Mouse (Mus musculus): ENCODE results near the gene Dpagt1. TPM values are rescaled to one million over a fixed set of nuclear protein-coding genes. Genes with fewer than 3 reads are reported as not detected.

Dpagt1 gene
- total and polyA plus RNA-seq, 3 experiments = 14.9 to 43.5 TPM; not detected in 1

DNA sequence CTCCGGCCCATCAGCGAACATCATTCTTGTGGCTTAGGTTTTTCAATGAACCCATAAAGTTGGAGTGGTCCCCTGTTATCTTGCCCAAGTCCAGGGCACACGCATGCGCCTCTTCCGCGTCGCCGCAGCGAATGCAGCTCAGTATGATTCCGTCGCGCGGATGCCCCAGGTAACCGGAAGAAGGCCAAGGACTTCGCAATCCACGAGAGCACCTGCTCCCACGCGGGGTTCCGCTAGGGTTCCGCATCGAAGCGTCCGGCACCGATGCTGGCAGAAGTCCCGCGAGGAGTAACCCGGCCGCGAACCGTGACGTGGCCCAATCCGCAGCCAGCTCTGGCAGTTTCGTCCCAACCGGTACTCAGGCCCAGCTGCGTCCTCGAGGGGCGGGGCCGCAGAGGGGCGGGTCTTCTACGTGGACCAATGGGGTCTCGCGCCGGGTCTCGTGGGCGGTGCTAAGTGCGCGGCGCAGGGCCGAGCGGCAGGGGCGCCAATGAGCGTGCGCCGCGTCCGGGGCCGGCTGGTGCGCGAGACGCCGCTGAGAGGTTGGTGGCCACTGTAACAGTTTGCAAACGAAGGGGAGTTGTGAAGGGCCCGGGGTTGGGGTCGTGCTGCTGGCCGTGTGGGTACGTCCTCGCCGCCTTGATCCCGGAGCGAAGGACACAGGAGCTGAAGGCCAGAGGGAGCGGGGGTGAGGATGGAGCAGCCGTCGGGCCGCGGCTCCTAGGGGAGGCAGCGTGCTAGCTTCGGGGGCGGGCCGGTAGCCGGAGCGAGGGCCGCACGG lies 53.4 kb downstream of the Dpagt1 start, which contains the start of gene Hyou1 (continued):
- TF ChIP-seq CTCF (IDR thresholded peaks at IDR 0.05 in 2 of 3, conservative IDR thresholded peaks at IDR 0.05 in 1 of 3; ENCODE audit: control insufficient read depth in 1 of 3, insufficient read depth in 1 of 3, low read depth in 2 of 3, low read length in 3 of 3, poor library complexity in 1 of 3, severe bottlenecking in 1 of 3) = 0 out of 6 replicates have a peak, but pooled peaks of 1 of the 3 experiments have one; percentile 10
- no peak for TF ChIP-seq UBTF (IDR thresholded peaks at IDR 0.05; ENCODE audit: borderline replicate concordance, insufficient read depth, low read depth, low read length)
- peak; percentile 22; the same call in 1 of the 2 replicates for TF ChIP-seq ETS1 (IDR thresholded peaks at IDR 0.05; ENCODE audit: low read depth, low read length)
- peak; percentile 35; the same call in 1 of the 2 replicates for TF ChIP-seq TCF12 (IDR thresholded peaks at IDR 0.05; ENCODE audit: low read depth, low read length)
- no peak for TF ChIP-seq GABPA (IDR thresholded peaks at IDR 0.05; ENCODE audit: low read depth, low read length)
- peak; percentile 67 to 94 for TF ChIP-seq POLR2A (IDR thresholded peaks at IDR 0.05; ENCODE audit: control insufficient read depth in 1 of 2, insufficient read depth in 1 of 2, low read depth in 1 of 2, low read length in 2 of 2, poor library complexity in 1 of 2)
- TF ChIP-seq ZKSCAN1 (IDR thresholded peaks at IDR 0.05; ENCODE audit: low read depth, low read length) = no peak
- TF ChIP-seq MYC (IDR thresholded peaks at IDR 0.05; ENCODE audit: low read depth, low read length) = peak; percentile 89
- TF ChIP-seq MAX (IDR thresholded peaks at IDR 0.05; ENCODE audit: low read length) = peak; percentile 94

DNA sequence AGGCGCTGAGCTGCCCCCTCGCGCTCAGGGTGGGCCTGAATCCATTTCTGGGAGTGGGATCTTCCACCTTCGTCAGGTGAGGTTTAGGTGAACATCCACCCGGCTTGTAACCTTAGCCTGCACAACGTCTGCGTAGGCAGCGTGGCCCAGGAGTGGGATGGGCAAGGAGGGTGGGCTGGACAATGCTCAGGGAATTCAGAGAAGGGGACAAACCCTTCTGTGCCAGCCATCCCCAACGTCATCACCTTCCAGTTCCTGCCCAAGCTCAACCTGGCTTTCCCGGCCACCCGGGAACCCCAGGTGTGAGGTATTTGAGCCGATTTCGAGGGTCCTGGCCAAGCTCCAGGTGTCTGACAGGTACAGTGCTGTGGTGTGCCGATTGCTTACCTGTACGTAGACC lies 54.0 kb downstream of the Dpagt1 start:
- Histone ChIP-seq H3K36me3 (ENCODE audit: control insufficient read depth in 1 of 2, insufficient read depth in 2 of 2, low read length in 2 of 2) (peaks cover 9 to 10% of the 10 kb centered on the region in 2 experiments), H3K4me3 (ENCODE audit: control insufficient read depth in 1 of 2, insufficient read depth in 1 of 2, low read depth in 2 of 2, low read length in 2 of 2) (peak overlapping the region; percentile 81 to 96), H3K4me1 (ENCODE audit: control insufficient read depth in 1 of 2, insufficient read depth in 2 of 2, low read length in 2 of 2) (peaks cover 0 to 9% of the 10 kb centered on the region in 2 experiments; a peak in 3 of 4 replicates), H3K79me2 (ENCODE audit: control insufficient read depth, insufficient read depth, low read length, poor library complexity) (peaks cover 26% of the 10 kb centered on the region), H3K27me3 (ENCODE audit: control insufficient read depth in 1 of 2, insufficient read depth in 2 of 2, low read length in 2 of 2) (no peaks in the 10 kb centered on the region), H3K9me3 (replicated peaks; ENCODE audit: insufficient read depth, low read length) (no peaks in the 10 kb centered on the region), H3K9ac (ENCODE audit: control insufficient read depth, low read depth, low read length, poor library complexity, severe bottlenecking) (peak overlapping the region; percentile 94), H3K27ac (ENCODE audit: control insufficient read depth, low read depth, low read length) (peak overlapping the region; percentile 58)
- TF ChIP-seq SIN3A (IDR thresholded peaks at IDR 0.05; ENCODE audit: low read length) (peak; percentile 8; the same call in 1 of the 2 replicates), CTCF (IDR thresholded peaks at IDR 0.05 in 2 of 3, conservative IDR thresholded peaks at IDR 0.05 in 1 of 3; ENCODE audit: control insufficient read depth in 1 of 3, insufficient read depth in 1 of 3, low read depth in 2 of 3, low read length in 3 of 3, poor library complexity in 1 of 3, severe bottlenecking in 1 of 3) (no peak)
- DNase-seq (ENCODE audit: low read depth, low spot score) = no peak

Other genes starting within 250 kb of the Dpagt1 start
- gene Mfrp, start 224.3 kb upstream of the Dpagt1 start, total RNA-seq (2012; rRNA removed) = not detected in 2 replicates
- under 1 TPM in 1 of 2 experiments, not detected in 1; 0.10 TPM for gene Mfrp, start 224.3 kb upstream of the Dpagt1 start, polyA plus RNA-seq (2012; ENCODE audit: insufficient read depth in 1 of 2, insufficient read length in 2 of 2, low read depth in 1 of 2, low replicate concordance in 2 of 2, missing spikeins in 1 of 2)
- 0.19 TPM in 1 of 2 replicates, not detected in the other for gene C1qtnf5, start 218.8 kb upstream of the Dpagt1 start, total RNA-seq (2012; rRNA removed)
- under 1 TPM in 1 of 2 experiments, not detected in 1; 0.13 TPM for gene C1qtnf5, start 218.8 kb upstream of the Dpagt1 start, polyA plus RNA-seq (2012; ENCODE audit: insufficient read depth in 1 of 2, insufficient read length in 2 of 2, low read depth in 1 of 2, low replicate concordance in 2 of 2, missing spikeins in 1 of 2)
- gene Gm49380, start 212.5 kb upstream of the Dpagt1 start, total RNA-seq (2012; rRNA removed) = not detected in 2 replicates
- under 1 TPM in 1 of 2 experiments, not detected in 1; 0.24 TPM for gene Gm49380, start 212.5 kb upstream of the Dpagt1 start, polyA plus RNA-seq (2012; ENCODE audit: insufficient read depth in 1 of 2, insufficient read length in 2 of 2, low read depth in 1 of 2, low replicate concordance in 2 of 2, missing spikeins in 1 of 2)
- gene Rnf26, start 212.5 kb upstream of the Dpagt1 start, total RNA-seq (2012; rRNA removed) = 13.3 and 14.0 TPM in 2 replicates
- gene Rnf26, start 212.5 kb upstream of the Dpagt1 start, polyA plus RNA-seq (2012; ENCODE audit: insufficient read depth in 1 of 2, insufficient read length in 2 of 2, low read depth in 1 of 2, low replicate concordance in 2 of 2, missing spikeins in 1 of 2) = 10 to 100 TPM in 1 of 2 experiments, not detected in 1; 55.1 TPM
- 0.10 and 0.15 TPM in 2 replicates for gene Mcam, start 191.6 kb upstream of the Dpagt1 start, total RNA-seq (2012; rRNA removed)
- gene Mcam, start 191.6 kb upstream of the Dpagt1 start, polyA plus RNA-seq (2012; ENCODE audit: insufficient read depth in 1 of 2, insufficient read length in 2 of 2, low read depth in 1 of 2, low replicate concordance in 2 of 2, missing spikeins in 1 of 2) = under 1 TPM in 1 of 2 experiments, not detected in 1; 0.88 TPM
- 9.1 and 14.9 TPM in 2 replicates for gene Cbl, start 92.0 kb upstream of the Dpagt1 start, total RNA-seq (2012; rRNA removed)
- 10 to 100 TPM; 36.8 to 41.1 TPM for gene Cbl, start 92.0 kb upstream of the Dpagt1 start, polyA plus RNA-seq (2012; ENCODE audit: insufficient read depth in 1 of 2, insufficient read length in 2 of 2, low read depth in 1 of 2, low replicate concordance in 2 of 2, missing spikeins in 1 of 2)
- not detected in 2 replicates for gene Ccdc153, start 85.3 kb upstream of the Dpagt1 start, total RNA-seq (2012; rRNA removed)
- gene Ccdc153, start 85.3 kb upstream of the Dpagt1 start, polyA plus RNA-seq (2012; ENCODE audit: insufficient read depth in 1 of 2, insufficient read length in 2 of 2, low read depth in 1 of 2, low replicate concordance in 2 of 2, missing spikeins in 1 of 2) = not detected
- not detected in 2 replicates for gene Pdzd3, start 74.5 kb upstream of the Dpagt1 start, total RNA-seq (2012; rRNA removed)
- under 1 TPM in 1 of 2 experiments, not detected in 1; 0.06 TPM for gene Pdzd3, start 74.5 kb upstream of the Dpagt1 start, polyA plus RNA-seq (2012; ENCODE audit: insufficient read depth in 1 of 2, insufficient read length in 2 of 2, low read depth in 1 of 2, low replicate concordance in 2 of 2, missing spikeins in 1 of 2)
- gene Nlrx1, start 57.4 kb upstream of the Dpagt1 start, total RNA-seq (2012; rRNA removed) = 1.2 and 1.5 TPM in 2 replicates
- 1 to 10 TPM in 1 of 2 experiments, not detected in 1; 7.0 TPM for gene Nlrx1, start 57.4 kb upstream of the Dpagt1 start, polyA plus RNA-seq (2012; ENCODE audit: insufficient read depth in 1 of 2, insufficient read length in 2 of 2, low read depth in 1 of 2, low replicate concordance in 2 of 2, missing spikeins in 1 of 2)
- 2.5 and 4.1 TPM in 2 replicates for gene Abcg4, start 37.4 kb upstream of the Dpagt1 start, total RNA-seq (2012; rRNA removed)
- 10 to 100 TPM in 1 of 2 experiments, not detected in 1; 17.1 TPM for gene Abcg4, start 37.4 kb upstream of the Dpagt1 start, polyA plus RNA-seq (2012; ENCODE audit: insufficient read depth in 1 of 2, insufficient read length in 2 of 2, low read depth in 1 of 2, low replicate concordance in 2 of 2, missing spikeins in 1 of 2)
- gene Hinfp, start 20.3 kb upstream of the Dpagt1 start, total RNA-seq (2012; rRNA removed) = 14.3 and 16.4 TPM in 2 replicates
- 10 to 100 TPM in 1 of 2 experiments, not detected in 1; 31.3 TPM for gene Hinfp, start 20.3 kb upstream of the Dpagt1 start, polyA plus RNA-seq (2012; ENCODE audit: insufficient read depth in 1 of 2, insufficient read length in 2 of 2, low read depth in 1 of 2, low replicate concordance in 2 of 2, missing spikeins in 1 of 2)
- gene C2cd2l, start 5.7 kb upstream of the Dpagt1 start, total RNA-seq (2012; rRNA removed) = 4.3 and 4.7 TPM in 2 replicates
- 10 to 100 TPM in 1 of 2 experiments, not detected in 1; 10.9 TPM for gene C2cd2l, start 5.7 kb upstream of the Dpagt1 start, polyA plus RNA-seq (2012; ENCODE audit: insufficient read depth in 1 of 2, insufficient read length in 2 of 2, low read depth in 1 of 2, low replicate concordance in 2 of 2, missing spikeins in 1 of 2)
- gene H2afx, start 8.7 kb downstream of the Dpagt1 start, total RNA-seq (2012; rRNA removed) = 805 and 828 TPM in 2 replicates
- gene H2afx, start 8.7 kb downstream of the Dpagt1 start, polyA plus RNA-seq (2012; ENCODE audit: insufficient read depth in 1 of 2, insufficient read length in 2 of 2, low read depth in 1 of 2, low replicate concordance in 2 of 2, missing spikeins in 1 of 2) = 10 to 100 TPM in 1 of 2 experiments, not detected in 1; 89.6 TPM
- 110 and 145 TPM in 2 replicates for gene Hmbs, start 18.2 kb downstream of the Dpagt1 start, total RNA-seq (2012; rRNA removed)
- gene Hmbs, start 18.2 kb downstream of the Dpagt1 start, polyA plus RNA-seq (2012; ENCODE audit: insufficient read depth in 1 of 2, insufficient read length in 2 of 2, low read depth in 1 of 2, low replicate concordance in 2 of 2, missing spikeins in 1 of 2) = 100 to 1,000 TPM in 1 of 2 experiments, not detected in 1; 138 TPM
- 18.4 and 18.6 TPM in 2 replicates for gene Vps11, start 35.7 kb downstream of the Dpagt1 start, total RNA-seq (2012; rRNA removed)
- 10 to 100 TPM in 1 of 2 experiments, not detected in 1; 27.1 TPM for gene Vps11, start 35.7 kb downstream of the Dpagt1 start, polyA plus RNA-seq (2012; ENCODE audit: insufficient read depth in 1 of 2, insufficient read length in 2 of 2, low read depth in 1 of 2, low replicate concordance in 2 of 2, missing spikeins in 1 of 2)
- 137 and 186 TPM in 2 replicates for gene Hyou1, start 53.5 kb downstream of the Dpagt1 start, total RNA-seq (2012; rRNA removed)
- 100 to 1,000 TPM in 1 of 2 experiments, not detected in 1; 160 TPM for gene Hyou1, start 53.5 kb downstream of the Dpagt1 start, polyA plus RNA-seq (2012; ENCODE audit: insufficient read depth in 1 of 2, insufficient read length in 2 of 2, low read depth in 1 of 2, low replicate concordance in 2 of 2, missing spikeins in 1 of 2)
- gene Slc37a4, start 70.8 kb downstream of the Dpagt1 start, total RNA-seq (2012; rRNA removed) = 29.0 and 31.9 TPM in 2 replicates
- gene Slc37a4, start 70.8 kb downstream of the Dpagt1 start, polyA plus RNA-seq (2012; ENCODE audit: insufficient read depth in 1 of 2, insufficient read length in 2 of 2, low read depth in 1 of 2, low replicate concordance in 2 of 2, missing spikeins in 1 of 2) = 10 to 100 TPM in 1 of 2 experiments, not detected in 1; 35.3 TPM
- 2,496 and 2,743 TPM in 2 replicates for gene Rps25, start 81.1 kb downstream of the Dpagt1 start, total RNA-seq (2012; rRNA removed)
- 1,000 to 10,000 TPM in 1 of 2 experiments, not detected in 1; 3,114 TPM for gene Rps25, start 81.1 kb downstream of the Dpagt1 start, polyA plus RNA-seq (2012; ENCODE audit: insufficient read depth in 1 of 2, insufficient read length in 2 of 2, low read depth in 1 of 2, low replicate concordance in 2 of 2, missing spikeins in 1 of 2)
- 121 and 140 TPM in 2 replicates for gene Trappc4, start 81.6 kb downstream of the Dpagt1 start, total RNA-seq (2012; rRNA removed)
- gene Trappc4, start 81.6 kb downstream of the Dpagt1 start, polyA plus RNA-seq (2012; ENCODE audit: insufficient read depth in 1 of 2, insufficient read length in 2 of 2, low read depth in 1 of 2, low replicate concordance in 2 of 2, missing spikeins in 1 of 2) = 100 to 1,000 TPM in 1 of 2 experiments, not detected in 1; 129 TPM
- 13.2 and 18.7 TPM in 2 replicates for gene Ccdc84, start 92.5 kb downstream of the Dpagt1 start, total RNA-seq (2012; rRNA removed)
- 10 to 100 TPM in 1 of 2 experiments, not detected in 1; 18.0 TPM for gene Ccdc84, start 92.5 kb downstream of the Dpagt1 start, polyA plus RNA-seq (2012; ENCODE audit: insufficient read depth in 1 of 2, insufficient read length in 2 of 2, low read depth in 1 of 2, low replicate concordance in 2 of 2, missing spikeins in 1 of 2)
- 0.08 TPM in 1 of 2 replicates, not detected in the other for gene Foxr1, start 115.1 kb downstream of the Dpagt1 start, total RNA-seq (2012; rRNA removed)
- under 1 TPM in 1 of 2 experiments, not detected in 1; 0.07 TPM for gene Foxr1, start 115.1 kb downstream of the Dpagt1 start, polyA plus RNA-seq (2012; ENCODE audit: insufficient read depth in 1 of 2, insufficient read length in 2 of 2, low read depth in 1 of 2, low replicate concordance in 2 of 2, missing spikeins in 1 of 2)
- gene Upk2, start 129.0 kb downstream of the Dpagt1 start, total RNA-seq (2012; rRNA removed) = not detected in 2 replicates
- gene Upk2, start 129.0 kb downstream of the Dpagt1 start, polyA plus RNA-seq (2012; ENCODE audit: insufficient read depth in 1 of 2, insufficient read length in 2 of 2, low read depth in 1 of 2, low replicate concordance in 2 of 2, missing spikeins in 1 of 2) = not detected
- gene Bcl9l, start 156.8 kb downstream of the Dpagt1 start, total RNA-seq (2012; rRNA removed) = 0.58 and 0.78 TPM in 2 replicates
- gene Bcl9l, start 156.8 kb downstream of the Dpagt1 start, polyA plus RNA-seq (2012; ENCODE audit: insufficient read depth in 1 of 2, insufficient read length in 2 of 2, low read depth in 1 of 2, low replicate concordance in 2 of 2, missing spikeins in 1 of 2) = 1 to 10 TPM in 1 of 2 experiments, not detected in 1; 5.1 TPM
- gene Cxcr5, start 235.9 kb downstream of the Dpagt1 start, total RNA-seq (2012; rRNA removed) = not detected in 2 replicates
- under 1 TPM in 1 of 2 experiments, not detected in 1; 0.18 TPM for gene Cxcr5, start 235.9 kb downstream of the Dpagt1 start, polyA plus RNA-seq (2012; ENCODE audit: insufficient read depth in 1 of 2, insufficient read length in 2 of 2, low read depth in 1 of 2, low replicate concordance in 2 of 2, missing spikeins in 1 of 2)